Mouse (Mus musculus): Measurements from ENCODE around the gene Magel2.

DNA sequence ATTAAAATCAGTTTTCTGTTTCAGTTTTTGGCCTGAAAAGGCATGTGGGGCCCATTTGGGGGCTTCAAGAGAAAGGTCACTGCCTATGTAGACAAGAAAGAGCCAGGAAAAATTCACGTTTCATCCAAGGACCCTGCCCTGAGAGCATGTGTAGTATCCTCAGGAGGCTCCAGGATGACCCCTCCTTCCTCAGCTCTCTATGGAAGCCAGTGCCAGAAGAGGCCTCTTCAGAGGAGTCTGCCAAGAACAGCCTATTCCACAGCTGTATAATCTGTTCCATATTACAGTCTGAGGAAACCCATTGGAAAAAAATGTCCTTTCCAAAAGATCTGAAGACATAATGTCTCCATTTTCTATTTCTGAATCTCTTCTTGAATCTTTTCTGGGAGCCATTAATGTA lies 31.4 kb upstream of the Magel2 start:
- TF ChIP-seq CTCF (IDR thresholded peaks at IDR 0.05; ENCODE audit: borderline replicate concordance, insufficient read depth, low read depth, low read length) = no peak
- TF ChIP-seq POLR2A (IDR thresholded peaks at IDR 0.05; ENCODE audit: borderline replicate concordance, insufficient read depth, low read length) = no peak

Data from cerebellum, adult 2 months (tissue).